Mouse (Mus musculus) spleen, adult 2 months (tissue): Measurements from ENCODE around the gene Cmtr1.

Experiments
- CTCF ChIP-seq: fragments of 200-500 bp; IDR thresholded peaks from 2 replicates; pipeline ENCODE4 v1.5.1; 2011; ENCODE audit warnings: mild to moderate bottlenecking, inconsistent platforms; ENCODE audit not compliant: insufficient read depth, insufficient read length, insufficient replicate concordance; ENCODE audit errors: extremely low read depth
- POLR2A ChIP-seq: fragments of 200-500 bp; IDR thresholded peaks from 2 replicates; pipeline ENCODE4 v1.6.1; 2011; ENCODE audit warnings: low read depth, low read length, inconsistent platforms

GRCm38 (mm10) chr17:29671021-29671420 lies 10.6 kb downstream of the Cmtr1 start:
- no peak for TF ChIP-seq POLR2A
- no peak for TF ChIP-seq CTCF
